Mouse (Mus musculus) cerebellum, adult 11-12 months (tissue): Measurements from ENCODE around the gene Scd2.
"Not testable (repeated sequence)": the region's sequence is repeated elsewhere in the genome, so short reads cannot be mapped to it uniquely, and the experiment has no call there.

Experiments
- DNase-seq: peaks from one replicate; pipeline ENCODE4 v3.0.0; 2022

The Scd2 gene

GRCm38 (mm10) chr19:44314871-44315414 is 21.5 kb downstream of the Scd2 start:
- peak; percentile 68 for DNase-seq

- DNase-seq, result no peak
These were observed 23.4 kb downstream of the Scd2 start for GRCm38 (mm10) chr19:44316752-44317315.

DNA sequence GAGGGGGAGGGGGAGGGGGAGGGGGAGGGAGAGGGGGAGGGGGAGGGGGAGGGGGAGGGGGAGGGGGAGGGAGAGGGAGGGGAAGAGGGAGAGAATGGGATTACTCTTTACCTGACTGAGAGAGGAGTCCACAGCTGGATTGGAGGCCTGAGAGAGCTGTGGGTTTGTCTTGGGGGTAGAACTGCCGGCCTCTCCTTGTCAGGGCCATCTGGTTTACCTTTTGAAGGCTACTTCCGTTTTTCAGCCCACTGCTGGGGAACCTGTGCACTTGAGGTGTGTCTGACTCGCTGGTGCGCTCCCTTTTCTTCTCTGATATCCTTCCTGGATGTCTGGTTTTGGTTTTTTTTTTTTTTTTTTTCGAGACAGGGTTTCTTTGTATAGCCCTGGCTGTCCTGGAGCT is 23.9 kb downstream of the Scd2 start:
- DNase-seq, result no peak

GRCm38 (mm10) chr19:44318545-44318944 is 25.1 kb downstream of the Scd2 start:
- no peak for DNase-seq

DNA sequence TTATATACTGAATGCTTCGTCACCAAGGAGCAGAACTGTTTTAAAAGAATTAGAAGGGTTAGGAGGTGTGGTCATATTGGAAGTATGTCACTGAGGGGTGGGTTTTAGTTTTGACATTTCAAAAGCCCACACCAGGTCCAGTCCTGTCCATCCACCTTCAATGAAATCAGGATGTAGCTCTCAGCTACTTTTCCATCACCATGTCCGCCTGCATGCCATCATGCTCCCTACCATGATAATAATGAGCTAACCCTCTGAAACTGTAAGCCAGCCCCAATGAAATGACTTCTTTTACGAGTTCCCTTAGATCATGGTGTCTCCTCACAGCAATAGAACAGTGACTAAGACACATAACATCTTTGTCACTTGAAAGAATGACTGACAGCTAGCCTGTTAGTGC is 26.8 kb downstream of the Scd2 start:
- DNase-seq, result no peak

GRCm38 (mm10) chr19:44321201-44321600 is 27.7 kb downstream of the Scd2 start:
- DNase-seq, result no peak

DNA sequence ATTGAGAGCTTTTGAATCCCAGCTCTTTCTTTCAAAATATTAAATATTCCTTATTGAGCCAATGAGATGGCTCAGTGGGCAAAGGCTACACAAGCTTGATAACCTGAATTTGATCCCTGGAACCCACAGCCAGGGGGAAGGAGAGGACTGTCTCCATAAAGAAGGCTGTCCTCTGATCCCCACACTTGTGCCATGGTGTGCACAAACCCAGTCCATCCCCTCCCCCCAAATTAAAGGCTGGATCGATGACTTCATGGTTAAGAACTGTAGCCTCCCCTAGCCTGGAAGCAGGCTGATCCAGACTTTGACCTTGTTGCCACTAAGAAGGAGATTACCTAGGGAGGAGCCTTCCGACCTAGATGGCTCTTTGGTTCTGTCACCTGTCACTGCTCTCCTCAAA is 28.2 kb downstream of the Scd2 start:
- no peak for DNase-seq

DNA sequence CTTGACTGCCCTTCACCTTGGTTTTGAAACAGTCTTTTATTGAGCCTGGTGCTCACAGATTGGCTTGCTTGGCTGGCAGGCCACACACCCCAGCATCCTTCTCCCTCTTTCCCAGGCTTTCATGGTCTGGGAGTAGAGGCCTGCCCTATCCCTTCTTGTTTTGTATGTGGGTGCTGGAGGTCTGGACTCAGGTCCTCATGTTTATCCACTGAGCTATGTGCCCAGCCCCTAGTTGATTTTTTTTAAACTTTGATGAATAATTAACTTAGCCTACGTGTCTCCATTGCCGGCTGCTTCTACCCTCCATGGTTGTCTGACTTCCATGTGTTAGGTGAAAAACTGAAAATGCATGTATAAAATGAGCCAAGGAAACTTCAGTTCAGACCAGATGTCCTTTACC is 36.1 kb downstream of the Scd2 start:
- no peak for DNase-seq

DNA sequence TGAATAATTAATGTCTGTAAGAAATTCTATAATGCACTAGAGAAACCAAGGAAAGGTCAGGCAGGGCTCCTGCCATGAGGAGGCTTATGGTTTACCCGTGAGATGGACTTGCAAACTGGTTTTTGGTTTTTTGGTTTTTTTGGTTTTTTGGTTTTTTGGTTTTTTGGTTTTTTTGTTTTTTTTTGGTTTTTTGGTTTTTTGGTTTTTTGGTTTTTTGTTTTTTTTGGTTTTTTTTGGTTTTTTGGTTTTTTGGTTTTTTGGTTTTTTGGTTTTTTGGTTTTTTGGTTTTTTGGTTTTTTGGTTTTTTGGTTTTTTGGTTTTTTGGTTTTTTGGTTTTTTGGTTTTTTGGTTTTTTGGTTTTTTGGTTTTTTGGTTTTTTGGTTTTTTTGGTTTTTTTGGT is 37.7 kb downstream of the Scd2 start:
- not testable (repeated sequence) for DNase-seq

- no peak for DNase-seq
These were observed 38.4 kb downstream of the Scd2 start for GRCm38 (mm10) chr19:44331911-44332310.

DNA sequence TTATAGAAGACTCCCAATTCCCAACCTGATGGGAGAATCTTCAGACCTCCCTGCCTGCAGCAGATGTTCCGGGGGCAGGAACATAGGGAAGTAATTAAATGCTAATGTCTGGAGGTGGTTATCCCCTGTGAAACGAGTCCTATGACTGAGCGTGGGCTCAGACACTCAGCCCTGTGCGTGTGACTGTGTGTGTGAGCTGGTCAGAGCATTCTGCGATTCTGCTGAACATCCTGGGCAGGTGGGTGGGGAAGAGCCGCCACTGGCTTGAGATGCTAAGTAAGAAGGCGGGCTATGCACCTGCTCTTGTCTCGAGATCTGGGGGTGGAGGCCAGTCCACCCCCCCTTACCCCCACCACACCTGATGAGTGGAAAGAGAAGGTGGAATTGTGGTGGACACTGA is 38.9 kb downstream of the Scd2 start:
- DNase-seq, result no peak

DNA sequence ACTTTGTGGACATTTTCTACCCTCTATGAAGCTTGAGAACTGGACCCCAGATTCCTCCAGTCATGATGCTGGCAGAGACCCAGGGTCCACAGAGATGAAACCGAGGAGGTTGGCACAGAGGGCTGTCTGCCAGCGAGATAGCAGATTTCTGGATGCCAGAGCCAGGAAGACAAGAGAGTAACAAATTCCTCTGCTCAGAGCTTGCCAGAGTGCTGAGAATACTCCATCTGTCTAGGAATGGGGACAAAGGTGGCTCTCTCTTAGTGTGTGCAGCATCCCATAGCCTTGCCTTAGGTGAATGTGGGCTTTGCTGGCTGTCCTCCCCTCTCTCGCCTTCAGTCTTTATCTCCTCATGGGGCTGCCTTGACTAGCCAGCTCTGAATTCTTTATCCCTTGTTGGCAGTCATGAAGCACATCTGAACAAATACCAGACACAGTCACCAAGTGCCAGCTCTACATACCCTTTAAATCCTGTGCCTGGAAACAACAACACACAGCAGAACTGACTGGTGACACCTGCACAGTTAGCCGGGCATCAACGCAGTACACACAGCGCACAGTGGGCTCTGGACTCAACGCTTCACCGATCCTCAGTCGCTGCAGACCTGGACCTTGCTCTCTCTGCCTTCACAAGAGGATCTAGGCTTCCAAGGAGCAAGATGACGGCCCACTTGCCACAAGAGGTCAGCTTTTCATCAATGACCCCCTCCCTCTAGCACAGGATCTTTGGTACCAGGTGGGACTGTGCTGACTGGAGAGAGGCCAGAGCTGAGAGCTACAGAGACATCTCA is 39.6 kb downstream of the Scd2 start, which contains the start of gene Scd4:
Scd4 (plus strand) TSS at position 260 of the 791 bp plus-strand sequence.
- peak; percentile 79 for DNase-seq

- no peak for DNase-seq
These were observed 40.5 kb downstream of the Scd2 start for GRCm38 (mm10) chr19:44333991-44334390.

GRCm38 (mm10) chr19:44335876-44336662 is 42.6 kb downstream of the Scd2 start:
- DNase-seq, result no peak

DNA sequence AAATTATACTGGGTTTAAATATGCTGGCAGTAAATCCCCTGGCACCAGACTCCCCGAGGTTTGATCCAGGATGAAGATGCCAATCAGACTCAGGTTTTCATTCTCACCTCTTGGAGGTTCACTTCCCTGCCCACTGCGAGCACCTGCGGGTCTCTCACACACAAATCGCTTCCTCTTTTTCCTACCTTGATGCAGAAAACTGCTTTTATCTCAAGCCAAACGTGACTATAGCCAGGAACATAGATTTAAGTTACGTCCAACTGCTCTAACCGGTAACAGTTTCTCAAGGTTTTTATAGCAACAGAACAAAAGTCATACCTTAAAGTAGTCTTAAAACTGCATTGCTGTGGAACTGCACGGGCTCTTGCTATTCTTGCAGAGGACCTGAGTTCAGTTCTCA is 56.2 kb downstream of the Scd2 start:
- no peak for DNase-seq

DNA sequence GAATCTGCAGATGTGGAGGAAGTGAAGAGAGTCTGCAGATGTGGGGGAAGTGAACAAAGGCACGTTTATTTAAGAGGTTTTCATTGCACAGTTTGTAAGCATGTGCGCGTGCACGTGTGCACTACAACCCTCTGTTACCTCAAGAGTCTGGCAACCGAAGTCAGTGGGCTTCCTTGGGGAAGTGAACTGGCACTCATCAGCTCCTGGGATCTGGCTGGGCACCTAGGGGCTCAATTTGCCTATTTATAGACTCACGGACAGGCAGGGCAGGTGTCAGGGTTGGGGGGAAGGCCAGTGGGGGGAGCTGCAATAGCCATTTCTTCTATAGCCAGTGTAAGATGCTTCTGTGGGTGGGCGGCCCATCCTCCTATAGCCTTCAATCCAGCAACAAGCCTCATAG is 58.3 kb downstream of the Scd2 start:
- no peak for DNase-seq
